Mouse (Mus musculus): ENCODE results near the gene Snap29.

Snap29 gene

DNA sequence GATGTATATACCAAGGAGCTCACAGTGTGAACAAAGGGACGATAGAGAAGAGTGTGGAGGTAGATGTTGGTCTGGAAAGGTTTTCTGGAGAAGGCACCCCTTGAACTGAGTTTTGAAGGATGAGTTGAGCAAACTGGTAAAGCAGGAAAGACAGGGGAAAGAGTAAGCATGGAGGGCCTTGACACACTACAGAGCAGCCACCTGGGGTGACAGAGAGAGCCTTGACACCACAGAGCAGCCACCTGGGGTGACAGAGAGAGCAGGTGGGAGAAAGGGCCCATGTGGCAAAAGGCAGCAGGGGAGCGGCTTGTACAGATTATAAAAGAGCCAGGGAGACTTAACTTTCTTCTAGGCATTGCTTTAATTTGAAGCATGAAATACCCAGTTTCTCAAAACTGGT is 69.0 kb downstream of the Snap29 start:
- no peak for DNase-seq

DNA sequence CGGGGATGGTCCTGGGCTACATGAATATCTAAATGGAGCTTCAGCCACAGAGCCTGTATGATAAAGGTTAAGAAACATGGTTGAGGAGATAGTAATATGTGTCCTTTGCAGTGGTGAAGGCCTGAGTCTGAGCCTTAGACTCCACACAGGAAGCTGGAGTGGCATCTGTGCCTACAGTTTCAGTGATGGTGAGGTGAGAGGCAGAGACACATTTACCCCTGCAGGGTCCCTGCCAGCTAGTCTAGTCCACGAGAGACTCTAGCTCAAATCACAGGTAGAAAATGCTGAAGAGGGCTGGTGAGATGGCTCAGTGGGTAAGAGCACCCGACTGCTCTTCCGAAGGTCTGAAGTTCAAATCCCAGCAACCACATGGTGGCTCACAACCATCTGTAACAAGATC is 69.5 kb downstream of the Snap29 start:
- DNase-seq, result no peak

DNA sequence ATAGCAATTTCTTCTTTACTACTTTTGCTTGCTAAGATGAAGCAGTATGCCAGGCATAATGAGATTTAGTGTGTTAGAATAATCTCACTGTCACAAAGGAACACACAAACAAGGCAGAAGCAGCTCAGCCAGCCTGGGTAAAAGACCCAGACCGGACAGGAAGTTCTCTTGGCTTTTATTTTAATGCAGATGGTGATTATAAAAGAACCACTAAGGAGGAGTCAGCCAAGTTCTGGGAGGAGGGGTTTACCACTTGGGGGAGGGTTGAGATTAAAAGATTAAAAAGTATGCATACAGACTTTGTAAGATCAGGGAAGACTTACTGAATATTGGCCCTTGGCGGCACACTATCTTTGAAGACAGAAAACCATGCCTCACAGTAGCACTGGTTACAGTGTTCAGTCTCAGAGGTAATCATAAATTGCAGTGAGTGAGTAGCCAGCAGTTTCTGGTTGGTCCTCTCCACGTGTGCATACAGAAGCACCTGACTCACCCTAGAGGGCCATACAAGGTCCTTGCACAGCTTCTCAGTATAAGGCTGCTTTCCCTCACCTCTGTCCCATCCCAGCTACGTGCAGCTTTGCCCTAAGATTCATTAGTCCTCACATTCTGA is 72.7 kb downstream of the Snap29 start:
- DNase-seq, result no peak

Measured in cerebellum, adult 18-20 months (tissue).